Mouse (Mus musculus): ENCODE results near the gene Srrd. TPM values are rescaled to one million over a fixed set of nuclear protein-coding genes. Genes with fewer than 3 reads are reported as not detected.

Gene Srrd
- polyA plus RNA-seq, 1 experiment from 2014 or later = 12.6 TPM

- no peak overlapping the region for H3K27ac ChIP-seq (ENCODE audit: low read length)
- H3K9ac ChIP-seq (ENCODE audit: low read depth, low read length) = no peak overlapping the region
- no peaks in the 10 kb centered on the region for H3K36me3 ChIP-seq (ENCODE audit: control insufficient read depth, insufficient read depth)
- H3K4me2 ChIP-seq (ENCODE audit: low read depth, low read length) = no peak overlapping the region
- H3K27me3 ChIP-seq (ENCODE audit: control insufficient read depth, insufficient read depth, low read depth, low read length) = no peaks in the 10 kb centered on the region
- WGBS (ENCODE audit: insufficient replicate concordance) = 69% methylated on average over 5 of the region's 5 CpGs
- no peaks in the 10 kb centered on the region for H3K9me3 ChIP-seq (replicated peaks; ENCODE audit: control insufficient read depth, low read length)
- H3K4me3 ChIP-seq (ENCODE audit: low read depth, low read length) = no peak overlapping the region
- H3K4me1 ChIP-seq (ENCODE audit: control insufficient read depth, low read depth, low read length) = peaks cover 66% of the 10 kb centered on the region
- no peak for ATAC-seq (ENCODE audit: low read depth)
Observed at GRCm38 (mm10) chr5:112291866-112292265, 51.0 kb downstream of the Srrd start.

DNA sequence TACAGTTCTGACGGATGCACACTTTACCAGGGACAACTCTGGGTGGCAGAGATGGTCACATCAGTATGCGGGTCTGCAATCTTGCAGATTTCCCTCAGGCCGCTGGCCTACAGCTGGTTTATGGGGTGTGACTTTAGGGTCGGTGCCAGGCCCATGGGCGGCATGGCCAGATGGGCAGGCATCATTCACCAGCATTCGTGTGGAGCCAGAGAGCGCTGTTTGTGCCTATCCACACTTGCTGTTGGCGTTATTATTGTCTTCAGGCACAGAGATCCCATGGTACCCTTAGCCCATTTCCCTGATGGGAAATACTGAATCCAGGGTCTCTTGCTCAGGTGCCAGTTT lies 52.3 kb downstream of the Srrd start:
- Histone ChIP-seq H3K9ac (ENCODE audit: low read depth, low read length) (no peak overlapping the region), H3K4me3 (ENCODE audit: low read depth, low read length) (no peak overlapping the region), H3K4me2 (ENCODE audit: low read depth, low read length) (no peak overlapping the region), H3K4me1 (ENCODE audit: control insufficient read depth, low read depth, low read length) (peaks cover 64% of the 10 kb centered on the region), H3K27me3 (ENCODE audit: control insufficient read depth, insufficient read depth, low read depth, low read length) (no peaks in the 10 kb centered on the region), H3K9me3 (replicated peaks; ENCODE audit: control insufficient read depth, low read length) (no peaks in the 10 kb centered on the region), H3K36me3 (ENCODE audit: control insufficient read depth, insufficient read depth) (no peaks in the 10 kb centered on the region), H3K27ac (ENCODE audit: low read length) (no peak overlapping the region)
- no peak for ATAC-seq (ENCODE audit: low read depth)
- WGBS (ENCODE audit: insufficient replicate concordance) = 83% methylated on average over 8 of the region's 8 CpGs

GRCm38 (mm10) chr5:112289819-112290535 lies 52.9 kb downstream of the Srrd start:
- WGBS (ENCODE audit: insufficient replicate concordance) = 71% methylated on average over 16 of the region's 16 CpGs
- ATAC-seq (ENCODE audit: low read depth) = no peak
- H3K27ac ChIP-seq (ENCODE audit: low read length) = no peak overlapping the region
- no peaks in the 10 kb centered on the region for H3K36me3 ChIP-seq (ENCODE audit: control insufficient read depth, insufficient read depth)
- no peak overlapping the region for H3K4me3 ChIP-seq (ENCODE audit: low read depth, low read length)
- H3K9ac ChIP-seq (ENCODE audit: low read depth, low read length) = no peak overlapping the region
- H3K4me1 ChIP-seq (ENCODE audit: control insufficient read depth, low read depth, low read length) = peaks cover 64% of the 10 kb centered on the region
- H3K9me3 ChIP-seq (replicated peaks; ENCODE audit: control insufficient read depth, low read length) = no peaks in the 10 kb centered on the region
- no peaks in the 10 kb centered on the region for H3K27me3 ChIP-seq (ENCODE audit: control insufficient read depth, insufficient read depth, low read depth, low read length)
- no peak overlapping the region for H3K4me2 ChIP-seq (ENCODE audit: low read depth, low read length)

DNA sequence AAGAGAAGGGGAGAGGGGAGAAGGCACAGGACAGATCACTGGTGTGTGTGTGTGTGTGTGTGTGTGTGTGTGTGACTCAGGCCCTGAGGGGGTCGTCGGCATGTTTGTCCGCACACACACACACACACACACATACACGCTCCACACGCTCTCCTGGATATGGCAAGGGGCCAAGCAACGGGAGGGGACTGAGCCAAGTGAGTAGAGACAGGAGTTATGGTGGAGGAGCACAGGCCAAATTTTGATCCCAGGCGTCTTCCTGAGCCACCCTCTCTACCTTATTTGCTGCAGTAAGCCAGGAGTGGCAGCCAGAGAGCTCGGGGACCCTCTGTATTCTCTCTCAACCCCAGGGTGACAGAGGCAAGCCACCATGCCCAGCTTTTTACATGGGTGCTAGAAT lies 53.6 kb downstream of the Srrd start:
- Histone ChIP-seq H3K36me3 (ENCODE audit: control insufficient read depth, insufficient read depth) (no peaks in the 10 kb centered on the region), H3K9me3 (replicated peaks; ENCODE audit: control insufficient read depth, low read length) (no peaks in the 10 kb centered on the region), H3K4me2 (ENCODE audit: low read depth, low read length) (no peak overlapping the region), H3K27me3 (ENCODE audit: control insufficient read depth, insufficient read depth, low read depth, low read length) (no peaks in the 10 kb centered on the region), H3K4me3 (ENCODE audit: low read depth, low read length) (no peak overlapping the region), H3K27ac (ENCODE audit: low read length) (no peak overlapping the region), H3K9ac (ENCODE audit: low read depth, low read length) (no peak overlapping the region), H3K4me1 (ENCODE audit: control insufficient read depth, low read depth, low read length) (peaks cover 63% of the 10 kb centered on the region)
- WGBS (ENCODE audit: insufficient replicate concordance) = 55% methylated on average over 8 of the region's 8 CpGs
- ATAC-seq (ENCODE audit: low read depth) = no peak

- Histone ChIP-seq H3K9ac (ENCODE audit: low read depth, low read length) (no peak overlapping the region), H3K4me1 (ENCODE audit: control insufficient read depth, low read depth, low read length) (peaks cover 65% of the 10 kb centered on the region), H3K9me3 (replicated peaks; ENCODE audit: control insufficient read depth, low read length) (no peaks in the 10 kb centered on the region), H3K4me3 (ENCODE audit: low read depth, low read length) (no peak overlapping the region), H3K4me2 (ENCODE audit: low read depth, low read length) (no peak overlapping the region), H3K27me3 (ENCODE audit: control insufficient read depth, insufficient read depth, low read depth, low read length) (no peaks in the 10 kb centered on the region), H3K36me3 (ENCODE audit: control insufficient read depth, insufficient read depth) (no peaks in the 10 kb centered on the region), H3K27ac (ENCODE audit: low read length) (peak overlapping the region; percentile 4; the same call in 1 of the 2 replicates)
- 68% methylated on average over 8 of the region's 9 CpGs for WGBS (ENCODE audit: insufficient replicate concordance)
- ATAC-seq (ENCODE audit: low read depth) = no peak
Observed at GRCm38 (mm10) chr5:112288193-112289141, 54.4 kb downstream of the Srrd start.

DNA sequence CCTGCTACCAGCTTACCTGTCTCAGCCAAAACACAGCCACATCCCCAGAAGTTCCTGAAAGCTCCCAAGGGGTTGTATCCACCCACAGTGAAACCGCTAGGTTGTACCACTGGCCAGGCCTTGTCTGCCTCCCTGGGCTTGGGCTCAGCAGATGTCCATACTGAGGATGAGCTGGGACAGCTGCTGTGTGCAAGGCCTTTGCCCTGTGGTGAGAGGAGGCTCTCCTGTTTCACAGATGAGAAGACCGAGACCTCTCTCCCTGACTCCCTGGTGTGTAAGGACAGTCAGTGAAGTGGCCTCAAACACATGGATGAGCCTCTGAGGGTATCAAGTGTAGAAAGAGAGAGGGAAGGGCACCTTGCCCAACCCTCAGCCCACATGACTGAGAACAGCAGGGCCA lies 55.2 kb downstream of the Srrd start:
- no peaks in the 10 kb centered on the region for H3K27me3 ChIP-seq (ENCODE audit: control insufficient read depth, insufficient read depth, low read depth, low read length)
- no peak for ATAC-seq (ENCODE audit: low read depth)
- WGBS (ENCODE audit: insufficient replicate concordance) = 71% methylated on average over 2 of the region's 2 CpGs
- H3K9ac ChIP-seq (ENCODE audit: low read depth, low read length) = no peak overlapping the region
- no peak overlapping the region for H3K4me3 ChIP-seq (ENCODE audit: low read depth, low read length)
- no peak overlapping the region for H3K4me2 ChIP-seq (ENCODE audit: low read depth, low read length)
- H3K9me3 ChIP-seq (replicated peaks; ENCODE audit: control insufficient read depth, low read length) = no peaks in the 10 kb centered on the region
- H3K4me1 ChIP-seq (ENCODE audit: control insufficient read depth, low read depth, low read length) = peaks cover 65% of the 10 kb centered on the region
- peak overlapping the region; percentile 33; the same call in 1 of the 2 replicates for H3K27ac ChIP-seq (ENCODE audit: low read length)
- H3K36me3 ChIP-seq (ENCODE audit: control insufficient read depth, insufficient read depth) = no peaks in the 10 kb centered on the region

Other genes with a start within 250 kb of the Srrd start
- gene Cryba4, start 90.5 kb downstream of the Srrd start, polyA plus RNA-seq (2015; fragmentation: Nextera tagmentation; extraction: Ambion mirVana) = 0.49 and 0.67 TPM in 2 replicates
- gene Crybb1, start 87.2 kb downstream of the Srrd start, polyA plus RNA-seq (2015; fragmentation: Nextera tagmentation; extraction: Ambion mirVana) = 0.28 and 0.32 TPM in 2 replicates
- gene Tpst2, start 66.3 kb downstream of the Srrd start, polyA plus RNA-seq (2015; fragmentation: Nextera tagmentation; extraction: Ambion mirVana) = 38.5 and 38.8 TPM in 2 replicates
- gene Tfip11, start 16.7 kb downstream of the Srrd start, polyA plus RNA-seq (2015; fragmentation: Nextera tagmentation; extraction: Ambion mirVana) = 11.8 and 12.6 TPM in 2 replicates
- gene Hps4, start within 50 bp of the Srrd start, polyA plus RNA-seq (2015; fragmentation: Nextera tagmentation; extraction: Ambion mirVana) = 10.9 and 11.8 TPM in 2 replicates
- 0.04 and 0.13 TPM in 2 replicates for gene Gm6583, start 13.0 kb upstream of the Srrd start, polyA plus RNA-seq (2015; fragmentation: Nextera tagmentation; extraction: Ambion mirVana)
- gene Asphd2, start 51.8 kb upstream of the Srrd start, polyA plus RNA-seq (2015; fragmentation: Nextera tagmentation; extraction: Ambion mirVana) = not detected in 2 replicates
- not detected in 2 replicates for gene Gm6588, start 106.4 kb upstream of the Srrd start, polyA plus RNA-seq (2015; fragmentation: Nextera tagmentation; extraction: Ambion mirVana)
- 0.01 and 0.02 TPM in 2 replicates for gene Sez6l, start 234.1 kb upstream of the Srrd start, polyA plus RNA-seq (2015; fragmentation: Nextera tagmentation; extraction: Ambion mirVana)

Data from liver, embryonic 16.5 days (tissue).